Mouse (Mus musculus) heart, postnatal 25 days (tissue): ENCODE results near the gene Gm15080. TPM values are rescaled to one million over a fixed set of nuclear protein-coding genes. Genes with fewer than 3 reads are reported as not detected.
"Not testable (repeated sequence)": the region's sequence is repeated elsewhere in the genome, so short reads cannot be mapped to it uniquely, and the experiment has no call there.

Experiments used
- DNase-seq: peaks from one replicate; pipeline ENCODE4 v3.0.0; 2022; ENCODE audit warnings: low spot score
- intact Hi-C: fragments of 180-260 bp; cut with DNase I; formaldehyde crosslinking; loops from one replicate; pipeline ENCODE4 v1.15.1; 2025
- total RNA-seq, 2 experiments: library from RNA; stranded (reverse); gene quantifications; 2 replicates each; pipeline ENCODE4 v1.2.3; 2021

Gene Gm15080
- total RNA-seq = not detected

DNA sequence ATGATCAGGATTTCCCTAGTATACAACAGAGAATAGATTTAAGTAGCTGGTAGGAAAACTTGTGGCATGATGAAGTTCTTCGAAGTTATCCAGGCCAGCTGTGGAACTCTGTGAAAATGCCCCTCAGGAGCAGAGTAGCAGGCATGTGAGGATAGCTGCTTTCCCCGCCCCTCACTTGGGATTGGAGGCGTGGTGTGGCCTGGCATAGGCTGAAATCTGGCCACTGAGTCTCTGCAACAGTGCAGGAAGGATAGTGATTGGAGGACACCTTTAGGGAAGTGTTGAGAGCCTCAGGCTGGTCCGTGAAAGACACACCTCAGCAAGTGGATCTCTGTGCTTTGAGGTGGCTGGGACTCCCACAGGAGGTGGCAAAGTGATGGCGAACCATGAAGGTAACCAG lies at the start of gene Gm15080:
Gene Gm15080 (plus strand): TSS at position 301 of the 400 bp plus-strand sequence.
- DNase-seq, intact Hi-C loops: not testable (repeated sequence)

Other genes with a start within 250 kb of the Gm15080 start
- not detected for gene Gm15128, start 227.0 kb upstream of the Gm15080 start, total RNA-seq
- gene Gm15107, start 187.7 kb downstream of the Gm15080 start, total RNA-seq = not detected